Mouse (Mus musculus) ES-Bruce4 (cell line): Measurements from ENCODE around the gene Kdm5b.

Experiments used
- CTCF ChIP-seq: IDR thresholded peaks from one replicate; pipeline ENCODE4 v1.8.1; 2011; ENCODE audit warnings: low read depth, low read length
- EP300 ChIP-seq: IDR thresholded peaks from 2 replicates; pipeline ENCODE4 v1.6.1; 2011; ENCODE audit warnings: low read depth, low read length; ENCODE audit not compliant: insufficient read depth
- POLR2A ChIP-seq: IDR thresholded peaks from one replicate; pipeline ENCODE4 v1.8.1; 2011; ENCODE audit warnings: low read length; ENCODE audit not compliant: insufficient read depth

DNA sequence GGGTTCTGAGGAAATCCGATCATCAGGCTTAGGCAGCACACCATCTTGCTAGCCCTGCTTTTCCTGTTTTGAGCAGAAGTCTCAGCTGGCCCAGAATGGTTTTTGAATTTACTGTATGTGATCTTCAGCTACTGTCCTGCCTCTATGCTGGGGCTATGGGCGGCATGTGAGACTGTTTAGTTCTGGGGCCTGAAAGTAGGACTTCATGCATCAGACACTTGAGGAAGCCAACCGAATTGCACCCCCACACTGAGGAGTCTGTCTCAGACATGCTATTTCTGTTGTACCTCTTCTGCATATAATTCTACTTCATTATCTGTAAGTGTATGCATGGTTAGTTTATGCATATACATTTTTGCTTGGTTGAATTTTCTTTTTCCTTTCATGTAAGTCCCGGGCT is 65.4 kb downstream of the Kdm5b start:
- TF ChIP-seq CTCF (no peak), EP300 (no peak), POLR2A (no peak)
